Mouse (Mus musculus) monocyte, adult 5-6 weeks (primary cell): ENCODE measurements around the gene Gm33815. TPM values are rescaled to one million over a fixed set of nuclear protein-coding genes. Genes with fewer than 3 reads are reported as not detected.
"Not testable (repeated sequence)": the region's sequence is repeated elsewhere in the genome, so short reads cannot be mapped to it uniquely, and the experiment has no call there.

Experiments used
- ATAC-seq: fragments of 153-309, 156-312 bp; replicated peaks from 2 replicates; pipeline ENCODE4 v1.8.0; 2017; ENCODE audit warnings: mild to moderate bottlenecking; ENCODE audit not compliant: low TSS enrichment, insufficient number of reproducible peaks, severe bottlenecking, poor library complexity, low FRiP score
- total RNA-seq: library from RNA; stranded (forward); fragments of 200-1000, 200-491, 200-594 nt; gene quantifications from 3 replicates; pipeline ENCODE4 v1.2.3, GENCODE M21; 2017

Gm33815 gene
- total RNA-seq = not detected in 3 replicates

- not testable (repeated sequence) for ATAC-seq
Measured at GRCm38 (mm10) chrY:69320832-69321231, at the start of gene Gm33815. Gene Gm33815 (plus strand): TSS chrY:69321132.
